Comparison of ENCODE assay signal across 17 mouse cellular contexts in genomic region chr9:119313096-119313495, GRCm38 (mm10). TPM values are rescaled to one million over a fixed set of nuclear protein-coding genes. Genes with fewer than 3 reads are reported as not detected.
"Had no signal": no experiment of that assay in that cellular context is flagged by ENCODE, and none has a peak within 500 bp of the region (broad histone marks: within the 10 kb centered on the region; RNA-seq: fewer than 3 reads in every experiment).

No protein-coding gene starts in this region.

- H3K9ac ChIP-seq: liver, embryonic 12.5 days; lung, embryonic 14.5 days; midbrain, embryonic 12.5 days; neural tube, embryonic 13.5 days had no signal

- DNase-seq: kidney, postnatal 25 days; lung, postnatal 4 days; right cerebral cortex, adult 18-20 months; right cerebral cortex, postnatal 25 days; thymus, postnatal 4 days had no signal

- H3K27me3 ChIP-seq: liver, embryonic 12.5 days; midbrain, embryonic 12.5 days; neural tube, embryonic 13.5 days had no signal

- H3K4me3 ChIP-seq: left cerebral cortex, adult 2 months; limb, embryonic 10.5 days; liver, embryonic 12.5 days; midbrain, embryonic 12.5 days; neural tube, embryonic 13.5 days had no signal

- H3K36me3 ChIP-seq: midbrain, embryonic 12.5 days; neural tube, embryonic 13.5 days had no signal

- H3K4me1 ChIP-seq: limb, embryonic 10.5 days; midbrain, embryonic 12.5 days; neural tube, embryonic 13.5 days had no signal

- H3K27ac ChIP-seq: left cerebral cortex, adult 2 months; limb, embryonic 10.5 days; liver, embryonic 12.5 days; midbrain, embryonic 12.5 days; neural tube, embryonic 13.5 days had no signal

RNA-seq across cellular contexts. Expression of gene Slc22a14, which starts 52.3 kb away (rescaled TPM):
- total RNA-seq: layer of hippocampus, postnatal 25 days; left cerebral cortex, adult 2 months; left cerebral cortex, postnatal 14 days; megakaryocyte-erythroid progenitor cell, adult 5-6 weeks had no signal
- polyA plus RNA-seq: limb, embryonic 10.5 days; liver, embryonic 12.5 days; liver, embryonic 16.5 days; lung, embryonic 14.5 days; midbrain, embryonic 12.5 days; neural tube, embryonic 13.5 days; small intestine, adult 2 months; stomach, embryonic 16.5 days had no signal
